Mouse (Mus musculus): ENCODE data around the gene Bmf. TPM values are rescaled to one million over a fixed set of nuclear protein-coding genes. Genes with fewer than 3 reads are reported as not detected.

The Bmf gene
- polyA plus RNA-seq, 1 experiment: 3.4 TPM

- H3K4me1 ChIP-seq (ENCODE audit: control insufficient read depth, insufficient read depth, low read length): peaks cover 2% of the 10 kb centered on the region; the same call in 1 of the 2 replicates
- TF ChIP-seq CTCF (IDR thresholded peaks at IDR 0.05; ENCODE audit: extremely low read depth, insufficient read depth, low read length) (no peak), POLR2A (IDR thresholded peaks at IDR 0.05; ENCODE audit: extremely low read depth, insufficient read depth, low read length) (no peak)
- H3K4me3 ChIP-seq (ENCODE audit: insufficient read depth, low read length): no peak overlapping the region
- no peak overlapping the region for H3K27ac ChIP-seq (ENCODE audit: insufficient read depth, low read length)
Measured at GRCm38 (mm10) chr2:118523163-118523730, 26.2 kb downstream of the Bmf start.

GRCm38 (mm10) chr2:118522265-118522664 is 27.2 kb downstream of the Bmf start:
- H3K4me3 ChIP-seq (ENCODE audit: insufficient read depth, low read length): no peak overlapping the region
- H3K4me1 ChIP-seq (ENCODE audit: control insufficient read depth, insufficient read depth, low read length): peaks cover 2% of the 10 kb centered on the region; the same call in 1 of the 2 replicates
- no peak overlapping the region for H3K27ac ChIP-seq (ENCODE audit: insufficient read depth, low read length)
- TF ChIP-seq POLR2A (IDR thresholded peaks at IDR 0.05; ENCODE audit: extremely low read depth, insufficient read depth, low read length) (no peak), CTCF (IDR thresholded peaks at IDR 0.05; ENCODE audit: extremely low read depth, insufficient read depth, low read length) (no peak)

GRCm38 (mm10) chr2:118520042-118520933 is 29.2 kb downstream of the Bmf start:
- Histone ChIP-seq H3K4me3 (ENCODE audit: insufficient read depth, low read length) (no peak overlapping the region), H3K27ac (ENCODE audit: insufficient read depth, low read length) (0 out of 2 replicates have a peak overlapping the region, but pooled peaks have one; percentile 42), H3K4me1 (ENCODE audit: control insufficient read depth, insufficient read depth, low read length) (peaks cover 2% of the 10 kb centered on the region; the same call in 1 of the 2 replicates)
- no peak for TF ChIP-seq POLR2A (IDR thresholded peaks at IDR 0.05; ENCODE audit: extremely low read depth, insufficient read depth, low read length)
- TF ChIP-seq CTCF (IDR thresholded peaks at IDR 0.05; ENCODE audit: extremely low read depth, insufficient read depth, low read length): no peak

GRCm38 (mm10) chr2:118512418-118513377 is 36.8 kb downstream of the Bmf start:
- no peak overlapping the region for H3K4me3 ChIP-seq (ENCODE audit: insufficient read depth, low read length)
- no peak overlapping the region for H3K27ac ChIP-seq (ENCODE audit: insufficient read depth, low read length)
- no peaks in the 10 kb centered on the region for H3K4me1 ChIP-seq (ENCODE audit: control insufficient read depth, insufficient read depth, low read length)
- TF ChIP-seq POLR2A (IDR thresholded peaks at IDR 0.05; ENCODE audit: extremely low read depth, insufficient read depth, low read length): no peak

GRCm38 (mm10) chr2:118511779-118512417 is 37.6 kb downstream of the Bmf start:
- no peaks in the 10 kb centered on the region for H3K4me1 ChIP-seq (ENCODE audit: control insufficient read depth, insufficient read depth, low read length)
- TF ChIP-seq POLR2A (IDR thresholded peaks at IDR 0.05; ENCODE audit: extremely low read depth, insufficient read depth, low read length) (no peak), CTCF (IDR thresholded peaks at IDR 0.05; ENCODE audit: extremely low read depth, insufficient read depth, low read length) (no peak)
- H3K27ac ChIP-seq (ENCODE audit: insufficient read depth, low read length): no peak overlapping the region
- no peak overlapping the region for H3K4me3 ChIP-seq (ENCODE audit: insufficient read depth, low read length)

- no peaks in the 10 kb centered on the region for H3K4me1 ChIP-seq (ENCODE audit: control insufficient read depth, insufficient read depth, low read length)
- no peak overlapping the region for H3K27ac ChIP-seq (ENCODE audit: insufficient read depth, low read length)
Measured at GRCm38 (mm10) chr2:118510447-118511310, 38.8 kb downstream of the Bmf start.

GRCm38 (mm10) chr2:118509688-118510446 is 39.6 kb downstream of the Bmf start:
- Histone ChIP-seq H3K4me1 (ENCODE audit: control insufficient read depth, insufficient read depth, low read length) (no peaks in the 10 kb centered on the region), H3K27ac (ENCODE audit: insufficient read depth, low read length) (no peak overlapping the region), H3K4me3 (ENCODE audit: insufficient read depth, low read length) (no peak overlapping the region)
- TF ChIP-seq CTCF (IDR thresholded peaks at IDR 0.05; ENCODE audit: extremely low read depth, insufficient read depth, low read length) (no peak), POLR2A (IDR thresholded peaks at IDR 0.05; ENCODE audit: extremely low read depth, insufficient read depth, low read length) (no peak)

More at GRCm38 (mm10) chr2:118510447-118511310, 38.8 kb downstream of the Bmf start:
- no peak for TF ChIP-seq POLR2A (IDR thresholded peaks at IDR 0.05; ENCODE audit: extremely low read depth, insufficient read depth, low read length)
- TF ChIP-seq CTCF (IDR thresholded peaks at IDR 0.05; ENCODE audit: extremely low read depth, insufficient read depth, low read length): no peak
- H3K4me3 ChIP-seq (ENCODE audit: insufficient read depth, low read length): no peak overlapping the region
